Mouse (Mus musculus) cerebellum, adult 11-12 months (tissue): ENCODE data around the gene Adamtsl4.
A peak's percentile ranks its signal among the peaks of the same experiment; 100 is the strongest.
"Not testable (repeated sequence)": the region's sequence is repeated elsewhere in the genome, so short reads cannot be mapped to it uniquely, and the experiment has no call there.

ENCODE experiments used
- DNase-seq: peaks from one replicate; pipeline ENCODE4 v3.0.0; 2022

Adamtsl4 gene

DNA sequence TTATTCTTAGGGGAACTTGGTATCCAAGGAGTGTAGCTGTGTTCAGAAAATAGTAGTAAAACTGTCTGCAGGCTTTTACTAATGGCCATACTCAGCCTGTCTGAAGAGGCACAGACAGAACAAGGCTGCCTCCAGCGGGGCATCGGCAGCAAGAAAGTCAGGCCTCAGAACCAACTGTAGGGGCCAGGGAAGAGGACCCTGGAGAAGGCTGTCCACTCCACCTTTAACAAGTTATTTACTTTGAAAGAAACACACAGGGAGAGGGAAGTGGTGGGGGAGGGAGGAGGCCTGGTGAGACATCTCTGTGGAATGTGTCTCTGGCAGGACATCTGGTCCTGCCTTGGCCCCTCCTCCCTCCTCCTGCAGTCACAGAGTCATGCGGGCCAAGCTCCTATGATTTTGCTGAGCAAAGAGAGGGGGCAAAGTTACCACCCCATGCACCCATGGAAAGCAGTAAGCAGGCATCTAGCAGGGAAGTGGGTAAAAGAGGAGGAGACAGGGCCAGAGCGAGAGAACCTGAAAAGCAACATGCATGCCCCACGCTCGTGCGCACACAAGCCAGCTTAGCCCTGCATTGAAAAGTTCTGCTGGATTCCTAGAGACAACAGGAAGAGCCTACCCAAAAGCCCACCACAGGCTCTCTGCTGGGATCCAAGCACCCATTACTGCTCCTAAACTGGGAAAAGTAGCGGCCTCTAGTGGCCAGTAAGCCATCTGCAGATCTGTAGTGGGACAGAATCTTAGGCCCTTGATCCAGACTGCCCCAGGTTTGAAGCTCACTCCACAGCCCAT is 12.2 kb downstream of the Adamtsl4 start:
- peak; percentile 42 for DNase-seq

DNA sequence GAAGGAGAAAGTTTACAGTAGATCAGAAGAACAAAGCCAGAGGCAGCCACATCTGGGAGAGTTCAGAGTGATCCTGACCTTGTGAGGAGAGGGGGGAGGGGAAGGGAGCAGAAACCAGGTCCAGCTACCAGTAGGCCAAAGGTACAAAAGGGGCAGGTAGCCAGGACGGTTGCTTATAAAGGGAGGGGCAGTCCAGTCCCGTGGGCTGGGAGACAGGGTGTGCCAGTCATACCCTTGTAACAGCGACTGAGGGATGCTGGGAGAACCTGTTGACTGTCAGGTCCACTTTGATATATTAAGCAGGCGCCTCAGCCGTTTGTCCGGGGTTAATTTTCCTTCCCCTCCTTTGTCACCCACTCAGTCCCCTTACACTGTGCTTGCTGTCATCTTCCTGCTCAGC is 12.9 kb downstream of the Adamtsl4 start:
- DNase-seq, result no peak

DNA sequence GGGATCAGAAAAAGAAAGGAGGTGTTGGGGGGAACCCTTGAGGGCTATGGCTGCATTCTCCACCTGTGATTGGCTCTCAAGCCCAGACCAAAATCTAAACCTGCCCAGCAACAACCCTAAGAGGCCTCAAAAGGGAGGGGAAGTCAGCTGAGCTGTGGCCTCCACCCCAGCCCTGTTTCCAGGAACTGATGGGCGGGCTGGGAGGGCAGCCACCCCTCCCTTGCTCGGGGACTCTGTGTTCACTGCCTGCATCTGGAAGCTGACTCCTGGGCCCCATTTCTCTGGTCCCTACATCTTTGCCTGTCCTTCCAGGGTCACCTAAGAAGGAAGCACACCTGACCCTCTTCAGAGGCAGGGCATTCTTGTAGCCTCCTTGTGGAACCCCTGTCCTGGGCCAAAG is 13.5 kb downstream of the Adamtsl4 start:
- DNase-seq, result no peak

DNA sequence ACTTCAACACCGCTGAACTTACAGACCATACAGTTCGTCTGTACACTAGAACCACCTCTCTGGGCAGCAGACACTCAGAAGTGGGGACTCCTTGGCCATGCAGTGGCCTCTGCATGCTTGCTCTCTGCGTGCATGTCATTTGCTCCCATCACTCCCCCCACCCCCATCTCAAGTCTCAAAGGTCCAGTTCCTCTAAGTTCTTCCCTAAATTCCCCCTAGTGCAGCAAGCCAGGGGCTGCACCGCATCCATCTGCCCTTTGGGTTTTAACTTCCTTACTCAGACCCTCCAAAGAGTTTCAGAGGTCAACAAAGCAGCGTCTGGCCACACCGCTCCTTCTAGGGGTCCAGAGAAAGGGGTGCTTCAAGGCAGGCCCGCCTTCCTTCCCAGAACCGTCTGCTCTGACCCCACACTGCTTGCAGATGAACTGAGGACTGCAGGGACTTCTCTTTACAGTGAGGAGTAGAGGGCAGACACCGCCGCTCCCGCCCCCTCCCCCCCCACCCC is 14.0 kb downstream of the Adamtsl4 start:
- no peak for DNase-seq

DNA sequence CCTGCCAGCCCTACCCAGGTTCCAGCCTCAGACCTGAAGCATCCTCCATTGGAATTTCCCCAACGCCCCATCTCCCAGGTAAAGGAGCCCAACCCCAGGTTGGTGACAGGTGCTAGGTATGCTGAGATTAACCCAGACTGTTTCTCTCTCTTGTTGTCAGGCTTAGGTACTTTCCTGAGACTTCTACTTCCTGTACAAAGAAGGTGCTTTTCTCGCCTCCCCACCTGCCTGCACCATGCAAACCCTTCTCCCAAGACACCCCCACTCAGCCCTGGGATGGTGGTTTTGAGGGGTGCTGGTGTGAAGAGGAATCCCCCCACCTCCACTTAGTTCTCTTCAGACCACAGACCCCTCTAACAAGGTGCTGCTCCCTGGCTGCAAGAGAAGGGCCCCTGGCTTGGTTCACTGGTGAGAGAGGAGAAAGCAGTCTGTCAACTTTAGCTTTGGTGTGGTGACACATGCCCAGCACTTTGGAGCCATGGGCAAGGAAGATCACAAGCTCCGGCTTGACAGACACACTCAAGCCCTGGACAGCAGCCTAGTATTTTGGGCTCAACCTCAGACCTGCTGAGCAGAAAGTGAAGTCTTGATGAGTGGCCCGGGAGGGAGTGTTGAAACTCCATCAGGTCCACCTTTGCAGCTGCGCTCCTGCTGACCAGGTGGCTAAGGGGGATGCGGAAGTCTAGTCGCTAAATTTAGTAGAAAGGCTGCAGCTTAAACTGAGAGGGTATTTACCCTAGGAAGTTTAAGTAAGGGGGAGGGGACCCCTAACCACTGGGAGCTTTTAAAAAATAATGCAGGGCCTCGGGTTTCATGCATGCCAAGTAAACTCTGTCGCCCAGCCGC is 14.6 kb downstream of the Adamtsl4 start:
- no peak for DNase-seq

DNA sequence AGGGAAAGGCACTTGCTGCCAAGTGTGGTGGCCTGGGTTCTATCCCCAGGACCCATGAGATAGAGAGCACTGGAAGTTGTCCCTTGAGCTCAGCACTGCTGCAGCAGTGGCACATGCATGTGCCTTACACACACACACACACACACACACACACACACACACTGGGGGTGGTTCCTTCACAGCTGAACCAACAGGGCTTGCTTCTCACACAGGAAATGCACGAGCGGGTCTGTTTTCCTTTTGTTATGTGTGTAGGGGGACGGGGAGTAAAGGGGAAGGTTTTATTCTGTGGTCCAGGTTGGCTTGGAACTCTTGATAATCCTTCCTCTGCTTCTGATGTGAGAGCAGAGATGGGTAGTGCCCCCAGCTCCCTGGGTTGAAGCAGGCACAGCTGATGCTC is 15.3 kb downstream of the Adamtsl4 start:
- no peak for DNase-seq

DNA sequence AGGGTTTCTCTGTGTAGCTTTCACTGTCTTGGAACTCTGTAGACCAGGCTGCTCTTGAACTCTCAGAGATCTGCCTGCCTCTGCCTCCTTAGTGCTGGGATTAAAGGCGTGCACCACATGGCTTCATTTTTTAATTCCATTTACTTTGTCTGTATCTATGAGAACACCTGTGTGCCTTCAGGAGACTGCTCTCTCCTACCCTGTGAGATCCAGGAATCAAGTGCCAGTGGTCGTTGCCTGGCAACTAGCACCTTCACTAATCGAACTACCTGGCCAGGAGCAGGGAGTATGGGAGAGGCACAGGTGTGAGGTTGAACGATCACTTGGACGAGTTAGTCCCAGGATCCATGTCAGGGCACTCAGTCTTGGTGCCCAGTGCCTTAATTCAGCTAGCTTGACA is 16.5 kb downstream of the Adamtsl4 start:
- DNase-seq, result no peak

DNA sequence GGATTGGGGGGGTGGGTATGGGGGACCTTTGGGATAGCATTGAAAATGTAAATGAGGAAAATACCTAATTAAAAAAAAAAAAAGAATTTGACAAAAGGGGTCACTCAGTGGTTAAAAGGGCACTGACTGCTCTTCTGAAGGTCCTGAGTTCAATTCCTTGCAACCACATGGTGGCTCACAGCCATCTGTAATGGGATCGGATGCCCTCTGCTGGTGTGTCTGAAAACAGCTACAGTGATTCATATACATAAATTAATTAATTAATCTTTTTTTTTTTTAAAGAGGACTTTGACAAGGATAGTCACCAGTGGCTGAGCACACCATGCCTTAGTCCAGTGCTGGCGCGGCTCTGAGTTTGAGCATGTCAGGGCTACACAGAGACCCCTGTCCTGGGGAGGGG is 17.3 kb downstream of the Adamtsl4 start:
- DNase-seq, result not testable (repeated sequence)

DNA sequence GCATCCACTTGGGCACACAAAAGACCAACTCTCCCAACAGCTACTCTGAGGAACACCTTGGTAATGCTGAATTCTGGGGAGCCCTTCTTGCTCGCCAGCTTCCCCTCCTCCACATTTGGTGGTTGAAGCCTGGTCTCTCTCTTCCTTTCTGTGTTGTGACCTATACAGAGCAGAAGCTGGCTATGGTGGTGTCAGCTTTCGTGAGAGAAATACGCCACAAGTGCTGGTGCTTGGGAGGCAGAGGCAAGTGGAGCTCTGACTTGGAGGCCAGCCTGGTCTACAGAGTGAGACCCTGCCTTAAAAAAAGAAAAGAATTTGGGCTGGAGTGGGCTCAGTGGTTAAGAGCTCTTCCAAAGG is 18.4 kb downstream of the Adamtsl4 start:
- no peak for DNase-seq

DNA sequence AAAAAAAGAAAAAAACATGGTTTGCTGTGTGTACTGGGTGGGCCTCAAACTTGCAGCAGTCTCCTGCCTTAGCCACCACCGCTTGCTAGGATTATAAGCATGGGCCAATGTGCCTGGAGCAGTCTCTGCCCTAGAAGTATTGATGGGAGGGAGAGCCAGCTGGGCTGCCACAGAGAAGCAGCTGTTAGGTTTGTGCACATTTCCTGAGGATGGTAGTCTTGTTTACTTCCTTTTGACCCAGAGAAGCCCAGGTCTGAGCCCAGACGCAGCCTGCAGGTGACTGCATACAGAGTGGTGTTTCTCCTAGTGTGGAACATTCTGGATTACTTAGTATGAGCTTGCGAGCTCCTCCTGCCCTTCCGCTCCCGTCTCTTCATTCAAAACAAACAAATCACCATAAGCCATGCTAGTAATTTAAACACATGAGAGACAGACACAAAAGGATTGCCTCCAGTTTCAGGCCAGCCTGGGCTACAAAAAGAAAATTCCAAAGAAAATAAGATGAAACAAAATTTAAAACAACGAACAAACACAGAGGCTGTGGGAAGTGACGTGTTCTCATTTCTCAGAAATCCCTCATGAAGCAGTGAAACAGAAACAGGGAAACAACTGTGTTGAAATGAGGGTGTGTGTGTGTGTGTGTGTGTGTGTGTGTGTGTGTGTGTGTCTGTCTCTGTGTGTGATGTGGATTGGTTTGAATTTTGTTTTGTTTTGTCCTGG is 19.0 kb downstream of the Adamtsl4 start:
- DNase-seq, result no peak

DNA sequence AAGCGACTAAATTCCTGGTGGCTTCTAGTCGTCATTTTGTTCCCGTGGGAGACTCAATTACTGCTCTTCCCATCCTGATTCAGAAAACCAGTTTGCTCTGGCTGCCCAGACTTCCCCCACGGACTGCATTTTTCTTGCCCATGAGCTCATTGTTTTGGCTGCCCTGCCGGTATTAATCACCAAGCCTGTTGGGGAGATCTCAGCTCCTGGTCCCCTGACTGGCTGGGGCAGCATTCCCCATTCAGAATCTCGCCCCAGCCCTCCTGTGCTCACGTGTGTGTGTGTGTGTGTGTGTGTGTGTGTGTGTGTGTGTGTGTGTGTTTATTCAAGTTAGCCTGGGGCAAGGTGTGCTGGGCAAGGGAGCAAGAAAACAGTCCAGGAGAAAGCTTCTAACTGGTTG is 19.7 kb downstream of the Adamtsl4 start:
- no peak for DNase-seq

DNA sequence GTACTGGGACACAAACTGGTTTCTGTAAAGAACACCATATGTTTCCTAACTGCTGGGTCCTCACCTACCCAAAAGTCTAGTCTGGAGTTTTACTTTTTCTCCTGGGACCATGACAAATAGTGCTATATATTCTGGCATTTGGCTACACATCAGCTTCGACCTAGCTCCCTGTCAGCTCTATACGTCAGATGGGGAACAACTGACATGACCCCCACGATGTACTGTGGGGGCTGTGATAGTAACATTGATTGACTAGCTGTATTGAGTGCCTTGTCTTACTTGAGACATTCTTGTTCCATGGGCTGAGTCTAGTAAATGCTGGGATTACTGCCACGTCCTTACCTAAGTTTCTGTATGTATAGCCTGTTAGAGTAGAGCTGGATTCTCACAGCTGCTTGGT is 20.2 kb downstream of the Adamtsl4 start:
- DNase-seq, result no peak

DNA sequence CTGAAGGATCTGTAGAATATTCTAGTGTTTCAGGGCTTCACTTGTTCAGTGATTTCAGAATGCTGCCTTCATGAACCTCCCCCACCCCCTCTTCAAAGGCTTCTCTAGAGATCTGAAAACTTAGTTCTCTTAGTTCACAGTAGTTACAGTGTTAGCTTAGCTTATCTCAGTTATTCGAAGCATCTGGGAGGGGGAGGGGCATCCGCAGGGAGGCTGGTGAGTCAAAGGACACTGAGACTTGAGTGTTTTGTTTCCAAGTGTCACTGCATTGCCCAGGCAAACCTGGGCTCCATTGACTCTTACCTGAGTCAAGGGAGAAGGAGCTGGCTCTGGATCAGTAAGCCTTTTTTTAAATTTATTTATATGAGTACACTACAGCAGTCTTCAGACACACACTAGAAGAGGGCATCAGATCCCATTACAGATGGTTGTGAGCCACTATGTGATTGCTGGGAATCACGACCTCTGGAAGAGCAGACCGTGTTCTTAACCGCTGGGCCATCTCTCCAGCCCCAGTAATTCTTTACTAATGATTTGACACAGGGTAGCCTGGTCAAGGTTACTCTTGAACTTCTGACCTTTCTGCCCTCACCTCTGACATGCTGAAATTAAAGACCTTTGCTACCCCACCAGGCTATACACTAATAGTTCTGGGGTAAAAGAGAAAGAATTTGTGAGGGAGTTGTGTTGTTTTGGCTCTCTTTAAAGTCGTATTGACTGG is 21.4 kb downstream of the Adamtsl4 start:
- DNase-seq, result no peak

DNA sequence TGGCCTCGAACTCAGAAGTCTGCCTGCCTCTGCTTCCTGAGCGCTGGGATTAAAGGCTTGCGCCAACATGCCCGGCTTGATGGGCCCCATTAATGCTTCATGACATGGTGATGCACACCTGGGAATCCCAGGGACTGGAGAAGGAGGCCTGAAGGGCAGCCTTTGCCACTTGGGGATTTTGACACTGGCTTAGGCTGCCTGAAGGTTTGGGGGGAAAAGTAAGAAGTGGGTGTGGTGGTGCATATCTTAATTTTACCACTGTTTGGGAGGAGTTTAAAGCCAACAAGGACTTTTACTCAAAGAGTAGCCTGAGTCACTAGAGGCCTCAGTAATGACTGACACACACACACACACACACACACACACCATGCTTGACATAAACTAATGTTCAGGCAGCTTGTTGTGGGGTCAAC is 22.8 kb downstream of the Adamtsl4 start:
- no peak for DNase-seq

DNA sequence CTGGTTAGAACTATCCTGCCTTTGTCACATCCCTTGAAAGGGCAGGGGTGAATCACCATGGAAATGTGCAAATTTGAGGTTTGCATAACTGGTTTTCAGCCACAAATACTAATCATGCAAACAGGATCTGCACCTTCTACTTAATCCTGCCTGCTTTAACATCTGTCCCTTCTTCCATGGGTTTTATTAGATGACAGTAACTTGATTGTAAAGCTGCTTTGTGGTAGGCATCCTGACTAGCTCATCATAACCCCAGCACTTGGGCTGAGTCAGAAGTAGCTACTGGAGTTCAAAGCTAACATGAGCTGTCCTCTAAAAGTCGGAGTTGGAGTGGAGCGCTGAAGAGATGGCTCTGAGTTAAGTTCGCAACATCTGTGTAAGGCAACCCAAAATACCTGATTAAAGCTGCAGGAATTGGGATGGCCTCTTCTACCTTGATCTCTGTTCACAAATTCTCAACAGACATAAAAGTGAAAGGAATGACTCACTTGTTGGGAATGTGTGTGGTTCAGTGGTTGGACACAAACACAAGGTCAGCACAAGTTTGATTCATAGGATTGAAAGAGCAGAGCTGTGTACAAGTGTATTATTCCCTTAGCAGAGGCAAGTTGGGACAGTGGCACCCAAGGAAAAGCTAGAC is 23.6 kb downstream of the Adamtsl4 start:
- no peak for DNase-seq

DNA sequence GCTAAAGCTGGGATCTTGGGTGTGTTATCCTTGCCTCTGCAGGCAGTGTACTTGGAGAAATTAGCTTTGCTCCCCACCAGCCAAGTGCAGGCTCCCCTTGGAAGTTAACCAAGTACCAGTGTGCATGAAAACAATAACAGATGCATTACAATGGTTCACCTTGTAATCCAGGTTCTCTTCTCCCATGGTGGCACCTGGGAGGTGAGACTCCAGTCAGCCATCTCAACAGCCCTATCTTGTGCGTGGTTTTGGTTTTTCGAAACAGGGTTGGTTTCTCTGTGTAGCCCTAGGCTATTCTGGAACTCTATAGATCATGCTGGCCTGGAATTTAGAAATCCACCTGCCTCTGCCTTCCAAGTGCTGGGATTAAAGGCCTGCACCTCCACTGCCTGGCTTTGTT is 24.2 kb downstream of the Adamtsl4 start:
- no peak for DNase-seq

DNA sequence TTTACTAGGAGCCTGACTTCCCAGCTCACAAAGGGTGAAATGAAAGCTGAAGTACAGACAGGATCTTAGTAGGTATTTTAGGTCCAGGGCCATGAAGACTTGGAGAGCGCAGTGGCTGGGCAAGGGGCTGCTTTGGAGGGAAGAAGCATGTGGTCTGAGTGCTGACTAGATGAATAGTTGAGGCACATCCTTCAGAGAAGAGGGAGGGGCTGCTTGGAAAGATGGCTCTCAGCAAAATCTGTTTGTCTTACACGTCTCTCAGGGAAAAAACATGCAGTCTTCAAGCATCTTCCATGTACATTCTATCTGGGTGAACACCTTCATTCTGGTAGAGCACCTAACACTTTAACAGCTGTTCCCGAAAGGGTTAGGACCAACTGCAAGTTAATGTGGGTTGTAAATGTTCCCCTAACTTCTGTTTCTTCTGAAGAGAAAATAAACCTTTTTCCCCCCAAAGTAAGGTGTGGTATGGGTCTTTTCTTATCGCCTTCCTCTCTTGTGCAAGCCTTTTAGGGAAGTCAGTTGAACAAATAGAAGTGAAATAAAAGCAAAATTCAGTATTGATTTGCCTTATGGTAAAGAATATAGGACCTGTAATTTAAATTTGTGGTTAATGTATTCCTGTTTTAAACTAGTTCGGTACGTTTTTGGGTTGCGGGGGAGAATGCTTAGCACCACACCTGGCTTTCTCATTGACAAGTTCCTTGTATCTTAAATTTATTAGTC is 24.8 kb downstream of the Adamtsl4 start:
- no peak for DNase-seq

DNA sequence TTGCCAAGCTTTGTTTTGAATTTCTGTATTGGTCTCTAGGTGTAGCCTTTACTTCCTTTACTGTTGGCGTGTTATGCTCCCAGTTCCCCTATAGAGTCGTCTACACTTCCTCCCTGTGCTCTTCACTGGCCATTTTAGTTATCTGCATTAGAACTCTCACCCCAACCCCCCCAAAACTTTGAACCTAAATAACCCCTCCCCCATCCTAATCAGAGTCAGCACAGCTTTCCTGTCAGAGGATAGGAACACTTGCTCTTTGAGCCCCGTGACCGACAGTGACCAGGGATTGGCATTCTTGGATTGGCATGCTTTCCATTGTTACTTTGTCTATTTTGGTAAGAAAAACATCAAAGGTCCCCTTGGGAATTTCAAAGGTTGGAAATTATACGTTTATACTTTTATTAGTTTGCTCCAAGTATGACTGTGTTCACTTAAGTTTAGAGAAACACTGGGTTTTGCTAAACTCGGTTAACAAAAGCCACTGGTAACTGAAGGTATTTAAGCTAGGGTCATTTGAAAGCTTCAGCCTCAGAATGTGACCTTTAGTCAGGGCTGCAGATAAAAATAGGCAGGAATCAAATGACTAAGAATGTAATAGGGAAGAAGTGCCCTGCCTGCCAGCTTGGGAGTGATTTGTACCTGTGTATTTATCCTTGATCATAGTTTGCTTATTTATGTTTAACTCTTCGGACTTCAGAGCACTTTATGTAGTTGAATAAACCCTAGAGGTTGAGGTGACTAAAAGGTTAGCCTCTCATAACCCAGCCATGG is 25.6 kb downstream of the Adamtsl4 start:
- DNase-seq, result no peak

DNA sequence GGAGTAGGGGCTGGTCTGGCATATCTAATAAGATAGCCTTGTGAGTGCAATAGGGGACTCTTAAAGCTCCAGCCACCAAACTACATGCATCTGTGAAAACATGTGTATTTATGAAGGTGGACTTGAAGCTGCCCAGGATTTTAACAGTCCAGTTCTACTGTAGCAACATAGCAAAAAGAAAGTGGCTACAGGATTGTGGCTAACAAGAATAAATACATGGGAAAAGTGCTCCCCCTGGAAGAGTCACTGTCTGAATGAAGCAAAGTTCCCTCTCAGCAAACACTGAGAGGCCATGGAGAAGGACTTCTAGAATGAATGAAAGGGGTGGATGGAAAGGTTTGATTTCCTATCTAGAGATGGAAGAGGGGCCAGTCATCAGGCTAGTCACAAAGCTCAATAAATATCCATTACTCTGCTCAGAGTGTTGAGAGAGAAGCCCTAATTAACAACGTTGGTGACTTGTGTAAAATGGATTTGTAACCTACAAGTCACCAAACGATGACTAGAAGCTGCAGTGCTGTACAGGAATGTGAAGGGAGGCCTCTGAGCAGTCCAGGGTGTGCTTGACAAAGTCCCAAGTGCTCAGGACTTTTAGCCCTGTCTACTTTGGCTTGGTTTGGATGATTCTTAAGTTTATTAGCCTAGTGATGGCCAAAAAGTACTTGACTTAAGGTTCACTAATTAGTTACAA is 26.8 kb downstream of the Adamtsl4 start:
- no peak for DNase-seq

DNA sequence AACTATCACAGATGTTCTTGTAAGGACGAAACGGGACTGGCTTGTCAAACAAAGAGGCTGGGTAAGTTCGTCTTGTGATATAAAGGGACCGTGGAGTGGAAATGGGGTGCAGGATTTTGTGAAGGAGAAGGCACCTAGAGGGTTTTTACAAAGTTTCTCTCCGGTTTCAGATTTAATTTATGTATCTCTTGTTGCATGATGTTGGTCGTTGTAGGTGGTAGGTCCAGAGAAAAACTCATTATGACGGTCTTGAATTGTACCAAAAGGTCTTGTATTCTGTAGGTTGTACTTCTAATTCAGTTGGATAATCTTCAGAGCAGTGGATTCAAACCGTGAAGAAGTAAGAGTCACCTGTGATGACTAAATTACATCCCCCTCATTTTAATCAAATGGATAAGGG is 27.8 kb downstream of the Adamtsl4 start:
- no peak for DNase-seq
